Mouse (Mus musculus) lung, postnatal 14 days (tissue): ENCODE measurements around the gene Trmo.

Source experiments
- DNase-seq: peaks from one replicate; pipeline ENCODE4 v3.0.0; 2021

The Trmo gene

GRCm38 (mm10) chr4:46335846-46336245 lies 53.4 kb downstream of the Trmo start:
- DNase-seq = no peak

GRCm38 (mm10) chr4:46328906-46329305 lies 60.3 kb downstream of the Trmo start:
- DNase-seq = no peak
